Mouse (Mus musculus) kidney, adult 2 months (tissue): ENCODE results near the gene Gm10272.
"Not testable (repeated sequence)": the region's sequence is repeated elsewhere in the genome, so short reads cannot be mapped to it uniquely, and the experiment has no call there.

ENCODE experiments used
- CTCF ChIP-seq: fragments of 200-500 bp; conservative IDR thresholded peaks from 2 replicates; pipeline ENCODE4 v1.5.1; 2011; ENCODE audit warnings: low read depth, mild to moderate bottlenecking, control low read depth, low read length, moderate library complexity, mixed read lengths; ENCODE audit not compliant: insufficient read depth, insufficient read length
- POLR2A ChIP-seq: fragments of 200-500 bp; IDR thresholded peaks from one replicate; pipeline ENCODE4 v1.6.1; 2011; ENCODE audit warnings: low read depth, low read length, control low read depth

- not testable (repeated sequence) for TF ChIP-seq CTCF, POLR2A
Observed at GRCm38 (mm10) chr10:77750686-77751085, 44.3 kb downstream of the Gm10272 start.
